Mouse (Mus musculus): Measurements from ENCODE around the gene Bach2. TPM values are rescaled to one million over a fixed set of nuclear protein-coding genes. Genes with fewer than 3 reads are reported as not detected.

Gene Bach2
- polyA plus RNA-seq, 1 experiment from 2014 or later = 12.2 TPM

DNA sequence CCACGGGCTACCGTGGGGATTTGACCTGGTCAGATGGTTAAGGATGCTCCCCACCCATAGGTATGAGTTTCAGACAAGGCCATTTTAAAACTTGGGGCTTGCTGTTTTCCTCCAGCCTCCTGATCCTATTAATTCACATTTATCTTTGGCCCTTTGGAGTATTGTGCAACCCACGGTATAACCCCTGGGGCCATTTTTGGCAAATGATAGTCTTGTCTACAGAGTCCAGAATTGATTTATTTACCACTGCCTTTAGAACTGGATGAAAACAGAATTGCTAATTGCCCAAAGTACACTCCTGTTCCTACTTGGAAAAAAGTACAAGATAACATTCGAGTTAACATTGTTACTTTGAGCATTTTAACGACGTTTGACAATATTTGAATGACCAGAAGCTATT lies 7.0 kb downstream of the Bach2 start:
- H3K36me3 ChIP-seq = no peaks in the 10 kb centered on the region; the same call in 1 of the 2 replicates
- no peaks in the 10 kb centered on the region for H3K27me3 ChIP-seq
- H3K9ac ChIP-seq = no peak overlapping the region
- no peaks in the 10 kb centered on the region for H3K9me3 ChIP-seq
- 82% methylated on average over 6 of the region's 6 CpGs for WGBS
- ATAC-seq (ENCODE audit: low FRiP score, low read depth) = no peak
- no peak overlapping the region for H3K4me2 ChIP-seq (replicated peaks)
- H3K4me3 ChIP-seq = no peak overlapping the region
- peaks cover 68% of the 10 kb centered on the region for H3K4me1 ChIP-seq
- H3K27ac ChIP-seq = no peak overlapping the region

GRCm38 (mm10) chr4:32246020-32246419 lies 7.4 kb downstream of the Bach2 start:
- H3K4me3 ChIP-seq = no peak overlapping the region
- no peaks in the 10 kb centered on the region for H3K27me3 ChIP-seq
- no peak overlapping the region for H3K4me2 ChIP-seq (replicated peaks)
- no peak overlapping the region for H3K9ac ChIP-seq
- peaks cover 68% of the 10 kb centered on the region for H3K4me1 ChIP-seq
- H3K36me3 ChIP-seq = no peaks in the 10 kb centered on the region; the same call in 1 of the 2 replicates
- 81% methylated on average over 6 of the region's 6 CpGs for WGBS
- H3K27ac ChIP-seq = no peak overlapping the region
- no peaks in the 10 kb centered on the region for H3K9me3 ChIP-seq
- ATAC-seq (ENCODE audit: low FRiP score, low read depth) = no peak

- no peak for ATAC-seq (ENCODE audit: low FRiP score, low read depth)
- Histone ChIP-seq H3K4me1 (peaks cover 66% of the 10 kb centered on the region), H3K4me2 (replicated peaks) (no peak overlapping the region), H3K9me3 (no peaks in the 10 kb centered on the region), H3K27me3 (no peaks in the 10 kb centered on the region), H3K4me3 (no peak overlapping the region), H3K36me3 (no peaks in the 10 kb centered on the region; the same call in 1 of the 2 replicates), H3K27ac (no peak overlapping the region), H3K9ac (no peak overlapping the region)
- WGBS = 37% methylated on average over 7 of the region's 7 CpGs
Measured at GRCm38 (mm10) chr4:32246801-32247200, 8.2 kb downstream of the Bach2 start.

DNA sequence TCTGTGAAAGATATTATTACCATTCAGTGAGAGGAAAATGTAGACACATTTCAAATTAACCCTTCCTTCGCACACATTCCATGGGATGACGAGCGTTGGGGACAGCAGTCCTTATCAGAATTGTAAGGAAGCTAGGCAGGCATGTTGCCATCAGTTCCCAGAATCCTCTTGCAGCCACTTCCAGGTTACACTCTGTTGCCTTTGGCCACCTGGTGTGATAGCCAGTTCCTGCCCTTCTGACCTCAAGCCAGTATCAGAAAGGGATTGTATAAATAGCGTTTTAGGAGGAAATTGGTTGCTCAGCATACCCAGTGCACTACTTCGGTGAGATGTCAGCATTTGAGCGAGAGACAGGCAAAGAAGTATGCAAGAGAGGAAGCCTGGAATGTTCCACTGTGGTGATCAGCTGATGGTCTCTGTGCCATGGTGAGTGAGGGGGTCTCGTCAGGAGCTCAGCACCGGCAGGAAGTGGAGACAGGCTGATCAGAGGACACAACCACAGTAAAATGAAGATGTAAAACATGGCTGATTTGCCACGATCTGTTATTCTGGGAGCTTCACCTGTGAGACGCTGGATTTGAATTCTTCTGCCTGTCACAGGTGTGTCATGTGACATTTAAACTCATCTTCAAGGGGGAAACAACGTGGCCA lies 9.0 kb downstream of the Bach2 start:
- WGBS = 77% methylated on average over 11 of the region's 11 CpGs
- no peak for ATAC-seq (ENCODE audit: low FRiP score, low read depth)

GRCm38 (mm10) chr4:32248236-32248635 lies 9.6 kb downstream of the Bach2 start:
- Histone ChIP-seq H3K9ac (no peak overlapping the region), H3K27ac (no peak overlapping the region), H3K36me3 (no peaks in the 10 kb centered on the region; the same call in 1 of the 2 replicates), H3K4me3 (no peak overlapping the region), H3K9me3 (no peaks in the 10 kb centered on the region), H3K4me1 (peaks cover 62% of the 10 kb centered on the region), H3K4me2 (replicated peaks) (no peak overlapping the region), H3K27me3 (no peaks in the 10 kb centered on the region)
- 35% methylated on average over 6 of the region's 6 CpGs for WGBS
- ATAC-seq (ENCODE audit: low FRiP score, low read depth) = no peak

More for the DNA sequence above, 9.0 kb downstream of the Bach2 start:
- Histone ChIP-seq H3K27me3 (no peaks in the 10 kb centered on the region), H3K36me3 (no peaks in the 10 kb centered on the region; the same call in 1 of the 2 replicates), H3K9ac (no peak overlapping the region), H3K4me1 (peaks cover 68% of the 10 kb centered on the region), H3K27ac (no peak overlapping the region), H3K9me3 (no peaks in the 10 kb centered on the region), H3K4me2 (replicated peaks) (no peak overlapping the region), H3K4me3 (no peak overlapping the region)

- Histone ChIP-seq H3K27ac (no peak overlapping the region), H3K4me3 (no peak overlapping the region), H3K4me1 (peaks cover 56% of the 10 kb centered on the region), H3K36me3 (no peaks in the 10 kb centered on the region; the same call in 1 of the 2 replicates), H3K27me3 (no peaks in the 10 kb centered on the region), H3K4me2 (replicated peaks) (peak overlapping the region; percentile 9; the same call in 1 of the 2 replicates), H3K9ac (no peak overlapping the region), H3K9me3 (no peaks in the 10 kb centered on the region)
- 22% methylated on average over 9 of the region's 9 CpGs for WGBS
- ATAC-seq (ENCODE audit: low FRiP score, low read depth) = no peak
Measured at GRCm38 (mm10) chr4:32248990-32249393, 10.4 kb downstream of the Bach2 start.

- no peaks in the 10 kb centered on the region for H3K27me3 ChIP-seq
- H3K9me3 ChIP-seq = no peaks in the 10 kb centered on the region
- H3K4me2 ChIP-seq (replicated peaks) = peak overlapping the region; percentile 49
- 0 out of 2 replicates have a peak, but pooled peaks have one; percentile 37 for ATAC-seq (ENCODE audit: low FRiP score, low read depth)
- H3K27ac ChIP-seq = peak overlapping the region; percentile 61
- H3K4me3 ChIP-seq = no peak overlapping the region; the same call in 1 of the 2 replicates
- 0 out of 2 replicates have a peak overlapping the region, but pooled peaks have one; percentile 40 for H3K9ac ChIP-seq
- WGBS = 63% methylated on average over 15 of the region's 15 CpGs
- H3K4me1 ChIP-seq = peaks cover 50% of the 10 kb centered on the region
- no peaks in the 10 kb centered on the region; the same call in 1 of the 2 replicates for H3K36me3 ChIP-seq
Measured at GRCm38 (mm10) chr4:32249748-32250332, 11.2 kb downstream of the Bach2 start.

DNA sequence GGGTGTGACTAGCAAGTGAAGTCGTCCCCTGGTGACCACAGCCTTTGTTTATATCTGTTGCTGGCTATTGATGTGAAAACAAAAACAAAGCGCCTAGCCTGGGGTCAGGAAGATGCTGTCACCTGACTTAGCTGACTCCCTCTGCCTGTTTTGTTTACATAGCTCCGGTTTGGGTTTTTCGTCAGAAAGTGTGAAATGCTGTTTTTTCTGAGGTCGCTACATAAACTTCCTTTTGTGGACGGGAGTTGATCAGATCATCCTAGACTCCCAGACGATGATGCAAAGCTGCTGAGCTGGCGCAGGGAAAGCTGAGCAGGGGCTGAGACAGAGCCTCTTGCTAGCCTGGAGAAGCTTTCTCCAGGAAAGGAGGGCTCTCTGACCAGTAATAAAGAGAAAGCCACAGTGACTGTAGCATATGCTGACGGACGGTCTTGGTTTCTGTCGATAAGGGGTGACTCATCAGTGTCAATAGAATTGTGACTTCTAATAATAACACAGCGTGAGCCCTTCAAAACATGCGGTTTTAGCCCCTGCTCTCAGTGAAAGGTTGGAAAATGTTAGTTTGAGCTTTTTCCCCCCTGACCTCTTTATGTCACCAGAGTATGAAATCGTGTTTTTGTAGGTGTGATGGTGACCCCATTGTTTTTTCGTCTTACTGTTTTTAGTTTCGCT lies 11.9 kb downstream of the Bach2 start:
- H3K27ac ChIP-seq = peak overlapping the region; percentile 61
- no peaks in the 10 kb centered on the region for H3K36me3 ChIP-seq
- ATAC-seq (ENCODE audit: low FRiP score, low read depth) = 0 out of 2 replicates have a peak, but pooled peaks have one; percentile 5
- no peak overlapping the region; the same call in 1 of the 2 replicates for H3K4me3 ChIP-seq
- H3K4me2 ChIP-seq (replicated peaks) = peak overlapping the region; percentile 49
- H3K27me3 ChIP-seq = no peaks in the 10 kb centered on the region
- H3K9me3 ChIP-seq = no peaks in the 10 kb centered on the region
- 18% methylated on average over 16 of the region's 16 CpGs for WGBS
- H3K9ac ChIP-seq = 0 out of 2 replicates have a peak overlapping the region, but pooled peaks have one; percentile 43
- H3K4me1 ChIP-seq = peaks cover 50% of the 10 kb centered on the region

DNA sequence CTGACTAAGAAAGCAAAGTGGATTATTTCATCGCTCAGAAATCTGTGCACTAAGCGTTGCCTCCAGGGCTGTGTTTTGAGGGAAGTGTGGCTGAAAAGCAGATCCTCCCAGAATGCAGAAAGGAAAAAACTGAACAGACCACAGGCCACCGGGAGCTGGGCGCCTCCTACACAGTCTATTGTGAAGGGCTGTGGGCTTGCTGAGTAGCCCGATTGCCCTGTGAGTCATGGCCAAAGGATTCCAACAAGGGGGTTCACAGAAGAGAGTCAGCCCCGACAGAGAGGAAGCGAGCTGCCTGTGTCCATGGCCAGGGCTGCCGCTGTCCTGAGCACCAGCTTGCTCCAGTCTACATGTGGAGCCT lies 12.4 kb downstream of the Bach2 start:
- Histone ChIP-seq H3K9me3 (no peaks in the 10 kb centered on the region), H3K27me3 (no peaks in the 10 kb centered on the region), H3K4me2 (replicated peaks) (peak overlapping the region; percentile 49), H3K27ac (peak overlapping the region; percentile 79), H3K9ac (0 out of 2 replicates have a peak overlapping the region, but pooled peaks have one; percentile 43), H3K4me3 (no peak overlapping the region), H3K4me1 (peaks cover 50% of the 10 kb centered on the region), H3K36me3 (no peaks in the 10 kb centered on the region)
- 21% methylated on average over 8 of the region's 8 CpGs for WGBS
- peak; percentile 64 for ATAC-seq (ENCODE audit: low FRiP score, low read depth)

GRCm38 (mm10) chr4:32251946-32252672 lies 13.5 kb downstream of the Bach2 start:
- ATAC-seq (ENCODE audit: low FRiP score, low read depth) = no peak
- Histone ChIP-seq H3K4me2 (replicated peaks) (no peak overlapping the region), H3K9ac (no peak overlapping the region), H3K4me1 (peaks cover 44% of the 10 kb centered on the region), H3K4me3 (no peak overlapping the region), H3K36me3 (no peaks in the 10 kb centered on the region), H3K27ac (no peak overlapping the region), H3K9me3 (no peaks in the 10 kb centered on the region), H3K27me3 (no peaks in the 10 kb centered on the region)
- WGBS = 65% methylated on average over 15 of the region's 15 CpGs

DNA sequence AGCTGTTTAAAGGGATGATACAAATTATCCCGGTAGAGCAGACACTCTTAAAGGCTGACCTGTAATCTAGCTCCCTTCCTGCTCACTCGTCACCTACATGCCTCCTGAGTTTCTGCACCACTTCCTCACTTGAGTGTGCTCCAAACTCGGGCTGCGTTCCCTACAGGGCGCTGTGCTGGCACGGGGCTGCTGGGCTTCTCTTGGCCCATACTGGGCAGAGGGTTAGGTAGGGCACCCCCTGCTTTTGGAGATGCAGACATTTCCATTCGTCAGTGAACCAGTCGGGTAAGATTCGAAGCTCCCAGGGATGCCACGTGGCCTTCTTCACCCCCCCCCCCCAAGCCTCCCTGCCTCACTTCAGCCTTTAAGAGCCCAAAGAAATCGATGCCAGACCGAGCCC lies 19.1 kb downstream of the Bach2 start:
- no peak overlapping the region for H3K27ac ChIP-seq
- 79% methylated on average over 12 of the region's 12 CpGs for WGBS
- H3K36me3 ChIP-seq = no peaks in the 10 kb centered on the region
- H3K9me3 ChIP-seq = 0 out of 2 replicates have a peak, but pooled peaks cover 2% of the 10 kb centered on the region
- H3K4me2 ChIP-seq (replicated peaks) = no peak overlapping the region
- no peak for ATAC-seq (ENCODE audit: low FRiP score, low read depth)
- H3K4me1 ChIP-seq = peaks cover 25% of the 10 kb centered on the region
- H3K9ac ChIP-seq = no peak overlapping the region
- no peaks in the 10 kb centered on the region for H3K27me3 ChIP-seq
- no peak overlapping the region for H3K4me3 ChIP-seq

All from limb, embryonic 13.5 days (tissue).